Mouse (Mus musculus) stomach, postnatal 0 days (tissue): ENCODE measurements around the gene Cyp4a12a.
"Not testable (repeated sequence)": the region's sequence is repeated elsewhere in the genome, so short reads cannot be mapped to it uniquely, and the experiment has no call there.

Experiments used
- CTCF ChIP-seq: IDR thresholded peaks from 2 replicates; pipeline ENCODE4 v1.5.1; 2016; ENCODE audit warnings: antibody characterized with exemption, low read depth, mild to moderate bottlenecking, moderate library complexity
- EP300 ChIP-seq: optimal IDR thresholded peaks from 2 replicates; pipeline ENCODE3; 2016; ENCODE audit warnings: antibody characterized with exemption

DNA sequence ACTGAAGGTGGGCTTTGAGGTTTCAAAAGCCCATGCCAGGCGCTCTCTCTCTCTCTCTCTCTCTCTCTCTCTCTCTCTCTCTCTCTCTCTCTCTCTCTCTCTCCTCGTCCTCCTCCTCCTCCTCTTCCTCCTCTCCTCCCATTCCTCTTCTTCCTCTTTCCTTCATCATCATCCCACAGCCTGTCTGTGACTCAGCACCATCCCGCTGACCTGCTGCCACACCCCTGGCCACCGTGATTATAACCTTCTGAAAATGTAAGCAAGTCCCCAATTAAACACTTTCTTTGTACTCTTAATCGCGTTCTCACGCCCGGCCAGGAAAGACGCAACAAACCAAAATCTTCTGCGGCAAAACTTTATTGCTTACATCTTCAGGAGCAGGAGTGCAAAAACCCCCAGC, 18.1 kb upstream of the Cyp4a12a start:
- not testable (repeated sequence) for TF ChIP-seq EP300, CTCF
